Mouse (Mus musculus) MEL (cell line): Measurements from ENCODE around the gene Snd1.

Source experiments
- CTCF ChIP-seq, 3 experiments: IDR thresholded peaks in 2 of 3; conservative IDR thresholded peaks in 1 of 3; 2 replicates each; pipeline ENCODE4 v1.5.1; 2011 to 2012; ENCODE audit warnings: low read length in 3 of 3, low read depth in 2 of 3, mild to moderate bottlenecking in 2 of 3, improper control_type of control experiment in 1 of 3, inconsistent platforms in 1 of 3, mixed read lengths in 1 of 3, moderate library complexity in 1 of 3; ENCODE audit not compliant: control insufficient read depth in 1 of 3, insufficient read depth in 1 of 3, poor library complexity in 1 of 3, severe bottlenecking in 1 of 3
- ETS1 ChIP-seq: IDR thresholded peaks from 2 replicates; pipeline ENCODE4 v1.6.1; 2012; ENCODE audit warnings: low read depth, mild to moderate bottlenecking, inconsistent platforms, low read length, improper control_type of control experiment, moderate library complexity
- HCFC1 ChIP-seq: IDR thresholded peaks from 2 replicates; pipeline ENCODE4 v1.6.1; 2012; ENCODE audit warnings: low read depth, mild to moderate bottlenecking, inconsistent platforms, low read length, improper control_type of control experiment, moderate library complexity
- MAFK ChIP-seq: IDR thresholded peaks from 2 replicates; pipeline ENCODE4 v1.6.1; 2011; ENCODE audit warnings: low read depth, mild to moderate bottlenecking, low read length, improper control_type of control experiment, borderline replicate concordance
- MYC ChIP-seq: IDR thresholded peaks from 2 replicates; pipeline ENCODE4 v1.6.1; 2011; ENCODE audit warnings: low read depth, mild to moderate bottlenecking, low read length, improper control_type of control experiment, moderate library complexity
- POLR2A ChIP-seq, 2 experiments: IDR thresholded peaks; 2 replicates each; pipeline ENCODE4 v1.6.1; 2011 to 2012; ENCODE audit warnings: low read length in 2 of 2, mild to moderate bottlenecking in 2 of 2, control low read depth in 1 of 2, improper control_type of control experiment in 1 of 2, low read depth in 1 of 2, moderate library complexity in 1 of 2; ENCODE audit not compliant: control insufficient read depth in 1 of 2, insufficient read depth in 1 of 2, poor library complexity in 1 of 2
- TCF12 ChIP-seq: IDR thresholded peaks from 2 replicates; pipeline ENCODE4 v1.6.1; 2014; ENCODE audit warnings: low read depth, mild to moderate bottlenecking, inconsistent platforms, low read length, improper control_type of control experiment, moderate library complexity
- ZKSCAN1 ChIP-seq: IDR thresholded peaks from 2 replicates; pipeline ENCODE4 v1.6.1; 2012; ENCODE audit warnings: low read depth, mild to moderate bottlenecking, inconsistent platforms, low read length, improper control_type of control experiment, moderate library complexity
- ZNF384 ChIP-seq: IDR thresholded peaks from 2 replicates; pipeline ENCODE4 v1.6.1; 2012; ENCODE audit warnings: low read depth, mild to moderate bottlenecking, inconsistent platforms, low read length, improper control_type of control experiment

DNA sequence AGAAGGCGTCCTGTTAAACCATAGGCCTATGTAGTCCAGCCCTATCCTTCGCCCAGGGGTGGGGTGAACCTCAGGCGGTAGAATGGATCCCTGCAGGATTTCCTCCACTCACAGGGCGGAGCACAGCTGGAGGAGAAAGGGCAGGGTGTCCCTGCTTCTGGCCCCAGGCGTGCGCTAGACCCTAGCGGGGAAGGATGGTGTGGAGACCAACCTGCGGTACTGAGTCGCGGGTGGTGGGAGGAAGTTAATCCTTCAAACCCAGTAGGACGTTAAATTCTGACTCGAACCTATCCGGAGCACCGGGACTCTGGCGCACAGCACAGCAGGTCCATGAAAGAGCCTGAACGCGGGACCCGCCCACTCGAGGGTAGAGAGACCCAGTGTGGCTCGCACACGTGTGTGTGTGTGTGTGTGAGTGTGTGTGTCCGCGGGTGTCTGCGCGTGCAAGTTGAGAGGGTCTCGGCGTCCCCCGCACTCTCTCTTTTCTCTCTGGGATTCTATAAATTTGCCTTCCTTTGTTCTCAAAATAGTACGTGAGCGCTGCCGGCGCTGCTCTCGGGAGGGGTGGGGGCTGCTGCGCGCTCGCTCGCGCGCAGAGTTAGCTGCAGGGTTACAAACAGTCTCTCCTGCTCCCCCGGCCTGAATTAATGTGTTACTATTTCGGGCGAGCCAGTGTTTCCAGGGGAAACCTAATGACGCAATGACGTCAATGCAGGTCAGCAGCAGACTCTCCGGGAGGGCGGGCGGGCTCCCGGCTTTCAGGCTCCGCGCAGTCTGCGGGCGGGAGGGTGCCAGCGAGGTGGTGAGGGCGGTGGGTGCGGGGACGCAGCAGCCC is 506.0 kb downstream of the Snd1 start:
- no peak for TF ChIP-seq POLR2A (IDR thresholded peaks at IDR 0.05; ENCODE audit: control insufficient read depth in 1 of 2, insufficient read depth in 1 of 2, low read depth in 1 of 2, low read length in 2 of 2, poor library complexity in 1 of 2)
- TF ChIP-seq MYC: no peak
- TF ChIP-seq CTCF (IDR thresholded peaks at IDR 0.05 in 2 of 3, conservative IDR thresholded peaks at IDR 0.05 in 1 of 3; ENCODE audit: control insufficient read depth in 1 of 3, insufficient read depth in 1 of 3, low read depth in 2 of 3, low read length in 3 of 3, poor library complexity in 1 of 3, severe bottlenecking in 1 of 3): no peak
- TF ChIP-seq HCFC1: no peak
- no peak for TF ChIP-seq ZNF384
- TF ChIP-seq MAFK: no peak
- TF ChIP-seq TCF12: no peak
- no peak for TF ChIP-seq ZKSCAN1
- TF ChIP-seq ETS1: no peak
